Mouse (Mus musculus): ENCODE measurements around the gene Cd300ld.
"Not testable (repeated sequence)": the region's sequence is repeated elsewhere in the genome, so short reads cannot be mapped to it uniquely, and the experiment has no call there.

The Cd300ld gene

GRCm38 (mm10) chr11:114989793-114990192 is at the start of gene Cd300ld:
Cd300ld (minus strand) TSS chr11:114989922.
- DNase-seq (ENCODE audit: low read depth) = no peak

DNA sequence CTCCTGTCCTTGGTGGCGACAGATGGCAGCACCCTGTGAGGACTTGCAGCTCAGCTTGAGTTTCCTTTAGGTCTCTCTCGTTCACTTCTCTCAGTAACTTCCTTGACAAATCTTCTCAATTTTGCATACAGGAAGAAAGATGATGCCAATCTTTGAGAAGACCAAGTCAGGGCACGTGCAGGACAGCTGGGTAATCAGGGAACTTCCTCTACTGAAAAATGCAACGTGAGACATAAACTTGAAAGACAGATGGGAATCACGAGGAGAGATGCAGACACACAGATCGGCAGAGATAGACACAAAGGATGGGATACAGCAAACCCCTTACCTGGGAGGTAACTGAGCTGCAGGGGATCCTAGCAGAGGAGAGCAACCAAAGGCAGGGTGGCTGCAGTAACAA is 47.9 kb upstream of the Cd300ld start, which contains the start of gene Cd300ld5:
Cd300ld5 (minus strand) TSS at position 101 of the 400 bp plus-strand sequence.
- not testable (repeated sequence) for DNase-seq (ENCODE audit: low read depth)

DNA sequence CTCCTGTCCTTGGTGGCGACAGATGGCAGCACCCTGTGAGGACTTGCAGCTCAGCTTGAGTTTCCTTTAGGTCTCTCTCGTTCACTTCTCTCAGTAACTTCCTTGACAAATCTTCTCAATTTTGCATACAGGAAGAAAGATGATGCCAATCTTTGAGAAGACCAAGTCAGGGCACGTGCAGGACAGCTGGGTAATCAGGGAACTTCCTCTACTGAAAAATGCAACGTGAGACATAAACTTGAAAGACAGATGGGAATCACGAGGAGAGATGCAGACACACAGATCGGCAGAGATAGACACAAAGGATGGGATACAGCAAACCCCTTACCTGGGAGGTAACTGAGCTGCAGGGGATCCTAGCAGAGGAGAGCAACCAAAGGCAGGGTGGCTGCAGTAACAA is 37.2 kb upstream of the Cd300ld start, which contains the start of gene Cd300ld4:
Cd300ld4 (minus strand) TSS at position 101 of the 400 bp plus-strand sequence.
- not testable (repeated sequence) for DNase-seq (ENCODE audit: low read depth)

GRCm38 (mm10) chr11:115016093-115016492 is 26.4 kb upstream of the Cd300ld start, which contains the start of gene Cd300ld2:
Cd300ld2 (minus strand) TSS chr11:115016193.
- not testable (repeated sequence) for DNase-seq (ENCODE audit: low read depth)

- DNase-seq (ENCODE audit: low read depth) = no peak
These were observed 14.3 kb upstream of the Cd300ld start for GRCm38 (mm10) chr11:115004070-115004469.

GRCm38 (mm10) chr11:115001474-115002040 is 11.8 kb upstream of the Cd300ld start, which contains the start of gene Cd300c2:
Cd300c2 (minus strand) TSS chr11:115001880.
- no peak for DNase-seq (ENCODE audit: low read depth)

- DNase-seq (ENCODE audit: low read depth) = no peak
These were observed 7.9 kb downstream of the Cd300ld start for GRCm38 (mm10) chr11:114981866-114982265.

GRCm38 (mm10) chr11:114972726-114973125 is 17.0 kb downstream of the Cd300ld start:
- DNase-seq (ENCODE audit: low read depth) = no peak

DNA sequence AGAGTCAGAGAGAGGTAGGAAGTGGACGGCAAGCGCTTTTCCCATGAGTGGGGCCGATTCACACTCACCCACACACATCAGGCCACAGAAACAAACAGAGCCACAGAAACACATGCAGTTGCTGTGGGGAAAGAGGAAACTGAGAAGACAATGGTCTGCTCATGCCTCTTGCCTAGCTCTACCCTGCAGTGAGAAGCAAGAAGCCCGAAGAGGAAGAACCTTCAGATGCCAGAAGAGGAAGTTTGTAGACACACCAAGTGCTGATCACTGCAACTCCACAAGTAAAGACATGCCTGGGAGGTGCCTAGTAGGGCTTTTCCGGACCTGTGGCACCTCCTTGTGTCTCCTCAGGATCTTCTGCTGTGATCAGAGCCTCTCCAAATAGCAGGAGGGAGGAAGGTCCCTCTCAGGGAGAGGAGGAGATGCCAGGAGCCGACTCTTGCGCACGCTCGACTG is 20.9 kb downstream of the Cd300ld start, which contains the start of gene Cd300c:
Cd300c (minus strand) TSS at position 406 of the 456 bp plus-strand sequence.
- no peak for DNase-seq (ENCODE audit: low read depth)

- DNase-seq (ENCODE audit: low read depth) = peak; percentile 47
These were observed 24.4 kb downstream of the Cd300ld start for GRCm38 (mm10) chr11:114965182-114965828.

GRCm38 (mm10) chr11:114960369-114960768 is 29.4 kb downstream of the Cd300ld start:
- DNase-seq (ENCODE audit: low read depth) = no peak

DNA sequence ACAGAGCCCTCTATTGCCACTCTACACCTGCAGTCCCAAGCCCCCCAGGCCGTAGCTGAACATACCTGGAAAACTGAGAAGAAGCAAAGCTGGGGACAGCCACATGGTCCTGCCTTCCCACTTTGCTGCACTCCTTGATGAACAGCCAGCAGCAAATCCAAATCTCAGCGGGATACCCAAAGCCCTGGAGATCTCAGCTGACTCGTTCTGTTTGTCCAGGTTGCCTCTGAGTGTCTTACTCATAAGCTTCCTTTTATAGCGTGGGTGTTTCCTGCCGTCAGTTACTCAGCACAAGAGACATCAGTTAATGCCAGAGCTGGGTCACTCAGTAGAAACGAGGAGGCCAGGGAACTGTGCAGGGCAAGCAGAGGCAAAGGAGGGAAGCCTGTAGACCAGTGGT is 55.6 kb downstream of the Cd300ld start, which contains the start of gene Cd300lb:
Cd300lb (minus strand) TSS at position 243 of the 400 bp plus-strand sequence.
- no peak for DNase-seq (ENCODE audit: low read depth)

DNA sequence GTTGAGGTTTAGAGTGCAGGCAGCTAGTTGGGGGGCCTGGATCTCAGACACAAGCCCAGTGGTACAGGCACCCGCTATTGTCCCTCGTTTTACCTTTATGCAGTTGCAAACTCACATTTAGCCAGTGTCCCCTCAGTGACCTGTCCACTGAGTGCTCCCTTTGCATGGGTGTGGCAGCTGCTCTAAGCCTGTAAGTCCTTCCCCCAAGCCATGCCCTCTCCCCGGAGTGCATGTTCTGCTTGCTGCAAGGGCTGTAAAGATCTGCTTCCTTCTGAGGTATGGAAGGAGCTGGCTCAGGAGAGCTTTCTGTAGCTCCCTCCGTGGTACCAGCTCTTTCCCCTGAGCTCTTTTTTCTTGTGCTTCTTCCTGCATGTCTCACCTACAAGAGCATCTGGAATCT is 56.1 kb downstream of the Cd300ld start:
- no peak for DNase-seq (ENCODE audit: low read depth)

Measured in c-Kit-positive CD71-negative TER-119-negative erythroid progenitor cells, embryonic 14.5 days (primary cell).